Comparison of ENCODE assay signal across 21 mouse cellular contexts in genomic region chr11:103093306-103093705, GRCm38 (mm10). TPM values are rescaled to one million over a fixed set of nuclear protein-coding genes. Genes with fewer than 3 reads are reported as not detected.
A peak's percentile ranks its signal among the peaks of the same experiment; 100 is the strongest.
DNase-seq lines count a peak whose midpoint lies in the region; ATAC-seq and TF ChIP-seq lines count a peak whose summit lies in the region.
"Had no signal": no experiment of that assay in that cellular context is flagged by ENCODE, and none has a peak within 500 bp of the region (broad histone marks: within the 10 kb centered on the region; RNA-seq: fewer than 3 reads in every experiment).

No protein-coding gene starts in this region.

- intact Hi-C loops in gastrocnemius, adult 2 months (cut with DNase I) = no loop called here
- intact Hi-C loops in gastrocnemius, postnatal 36 days (cut with DNase I) = no loop called here

- peak; percentile 38 for DNase-seq in gastrocnemius, adult 2 months
- no peak for DNase-seq in gastrocnemius, postnatal 36 days
- DNase-seq in urinary bladder, postnatal 14 days (ENCODE audit: low spot score) = peak; percentile 55
- DNase-seq in urinary bladder, adult 18-20 months (ENCODE audit: low spot score in 2 of 2) = no peak
- DNase-seq in thymus, postnatal 14 days = no peak
- DNase-seq in layer of hippocampus, postnatal 10 days (ENCODE audit: low spot score in 2 of 2) = no peak
- DNase-seq: adrenal gland, postnatal 14 days; cerebellum, postnatal 10 days; forebrain, postnatal 0 days; heart, postnatal 36 days; kidney, adult 2 months; liver, postnatal 0 days; spleen, adult 18-20 months; thymus, postnatal 36 days had no signal

- H3K27ac ChIP-seq in gastrocnemius, adult 2 months = peak overlapping the region; percentile 96
- H3K27ac ChIP-seq: embryonic facial prominence, embryonic 10.5 days; hindbrain, embryonic 14.5 days; kidney, postnatal 0 days; midbrain, embryonic 12.5 days had no signal

- no peak overlapping the region for H3K4me3 ChIP-seq in gastrocnemius, adult 2 months
- H3K4me3 ChIP-seq: embryonic facial prominence, embryonic 10.5 days; midbrain, embryonic 12.5 days had no signal

- TF ChIP-seq CTCF in gastrocnemius, adult 2 months (IDR thresholded peaks at IDR 0.05) = no peak

- peak; percentile 29 for ATAC-seq in megakaryocyte-erythroid progenitor cell, adult 5-6 weeks (replicated peaks; ENCODE audit: low FRiP score, low TSS enrichment, poor library complexity, severe bottlenecking)
- ATAC-seq: forebrain, postnatal 0 days; inflammation-experienced regulatory T-cells, adult 6 months; liver, postnatal 0 days; lung, postnatal 0 days had no signal

RNA-seq across cellular contexts. Expression of gene Plcd3, which starts 8.2 kb away (rescaled TPM):
- total RNA-seq in gastrocnemius, adult 2 months (2021) = 1 to 10 TPM; 4.6 to 5.9 TPM
- total RNA-seq in gastrocnemius, postnatal 36 days (2021) = 1 to 10 TPM; 3.8 to 4.0 TPM
- not detected in 2 replicates for total RNA-seq in megakaryocyte-erythroid progenitor cell, adult 5-6 weeks (2014; fragmentation: Nextera tagmentation)
- not detected in 2 replicates for total RNA-seq in megakaryocyte-erythroid progenitor cell, adult 5-6 weeks (2017)
- total RNA-seq in layer of hippocampus, postnatal 10 days (2021) = 10 to 100 TPM; 13.4 to 13.7 TPM

RNA-seq across cellular contexts. Expression of gene Acbd4, which starts 8.2 kb away (rescaled TPM):
- total RNA-seq in gastrocnemius, adult 2 months (2021) = 10 to 100 TPM; 24.2 to 28.6 TPM
- 10 to 100 TPM; 26.8 to 31.1 TPM for total RNA-seq in gastrocnemius, postnatal 36 days (2021)
- total RNA-seq in megakaryocyte-erythroid progenitor cell, adult 5-6 weeks (2014; fragmentation: Nextera tagmentation) = 6.8 and 15.5 TPM in 2 replicates
- 10.8 and 11.4 TPM in 2 replicates for total RNA-seq in megakaryocyte-erythroid progenitor cell, adult 5-6 weeks (2017)
- total RNA-seq in layer of hippocampus, postnatal 10 days (2021) = 10 to 100 TPM; 63.1 to 66.1 TPM

RNA-seq across cellular contexts. Expression of gene Hexim1, which starts 22.7 kb away (rescaled TPM):
- 10 to 100 TPM; 18.6 to 21.8 TPM for total RNA-seq in gastrocnemius, adult 2 months (2021)
- total RNA-seq in gastrocnemius, postnatal 36 days (2021) = 10 to 100 TPM; 14.7 to 17.0 TPM
- 10.5 and 15.5 TPM in 2 replicates for total RNA-seq in megakaryocyte-erythroid progenitor cell, adult 5-6 weeks (2014; fragmentation: Nextera tagmentation)
- 22.8 and 32.0 TPM in 2 replicates for total RNA-seq in megakaryocyte-erythroid progenitor cell, adult 5-6 weeks (2017)
- total RNA-seq in layer of hippocampus, postnatal 10 days (2021) = 10 to 100 TPM; 38.0 to 38.7 TPM

RNA-seq across cellular contexts. Expression of gene Hexim2, which starts 38.9 kb away (rescaled TPM):
- 1 to 10 TPM; 2.0 to 3.6 TPM for total RNA-seq in gastrocnemius, adult 2 months (2021)
- total RNA-seq in gastrocnemius, postnatal 36 days (2021) = 1 to 10 TPM; 2.1 to 2.9 TPM
- 4.1 and 12.1 TPM in 2 replicates for total RNA-seq in megakaryocyte-erythroid progenitor cell, adult 5-6 weeks (2014; fragmentation: Nextera tagmentation)
- total RNA-seq in megakaryocyte-erythroid progenitor cell, adult 5-6 weeks (2017) = 1.6 and 7.8 TPM in 2 replicates
- 10 to 100 TPM; 14.4 to 16.9 TPM for total RNA-seq in layer of hippocampus, postnatal 10 days (2021)

Comparison
In these comparisons a context has a peak if more than half of its experiments do, and no peak if none do; other contexts are left out.
1. DNase-seq: peak in gastrocnemius, adult 2 months (single experiment) and urinary bladder, postnatal 14 days (single experiment); none in gastrocnemius, postnatal 36 days (0 of 2), urinary bladder, adult 18-20 months (0 of 2), thymus, postnatal 14 days (single experiment) and layer of hippocampus, postnatal 10 days (0 of 2).
2. RNA of gene Plcd3, which starts 8.2 kb away (total RNA-seq): 13.4 to 13.7 TPM in layer of hippocampus, postnatal 10 days, 4.6 to 5.9 TPM in gastrocnemius, adult 2 months and 3.8 to 4.0 TPM in gastrocnemius, postnatal 36 days; not detected in megakaryocyte-erythroid progenitor cell, adult 5-6 weeks; every median in the first group is over 4 times any median in the second.